Mouse (Mus musculus) neutrophil, adult 5-6 weeks (primary cell): ENCODE measurements at regions not wholly inside any gene's neighbourhood (a gene's known extent, or its start where the extent isn't known, plus 50 kb on each side); places are given as distances from the start of the nearest gene placed in this dataset.
A peak's percentile ranks its signal among the peaks of the same experiment; 100 is the strongest.
"Not testable (repeated sequence)": the region's sequence is repeated elsewhere in the genome, so short reads cannot be mapped to it uniquely, and the experiment has no call there.

Experiments used
- ATAC-seq: fragments of 151-379, 151-347 bp; 2 replicates; pipeline ENCODE4 v1.8.0; 2017; ENCODE audit warnings: mild to moderate bottlenecking, moderate TSS enrichment; ENCODE audit not compliant: insufficient number of reproducible peaks, poor library complexity, low FRiP score, severe bottlenecking; ENCODE audit errors: extremely low read depth

- ATAC-seq, result no peak
Measured at GRCm38 (mm10) chr4:143055371-143055770, 157.4 kb downstream of the Prdm2 start.

- ATAC-seq, result no peak
Measured at GRCm38 (mm10) chr4:143053029-143053428, 159.8 kb downstream of the Prdm2 start.

- no peak for ATAC-seq
Measured at GRCm38 (mm10) chr4:143051205-143051604, 161.6 kb downstream of the Prdm2 start.

GRCm38 (mm10) chr4:143045245-143045644 is 167.6 kb downstream of the Prdm2 start:
- no peak for ATAC-seq

GRCm38 (mm10) chr4:143042806-143043205 is 170.0 kb downstream of the Prdm2 start:
- no peak for ATAC-seq

GRCm38 (mm10) chr4:143038626-143039025 is 174.2 kb downstream of the Prdm2 start:
- no peak for ATAC-seq

- ATAC-seq, result no peak
Measured at GRCm38 (mm10) chr4:143036704-143037103, 176.1 kb downstream of the Prdm2 start.

GRCm38 (mm10) chr4:143035089-143035488 is 177.7 kb downstream of the Prdm2 start:
- ATAC-seq, result not testable (repeated sequence)

- not testable (repeated sequence) for ATAC-seq
Measured at GRCm38 (mm10) chr4:143034324-143034723, 178.5 kb downstream of the Prdm2 start.

GRCm38 (mm10) chr4:143029813-143030212 is 183.0 kb downstream of the Prdm2 start:
- not testable (repeated sequence) for ATAC-seq

- ATAC-seq, result peak; percentile 67; the same call in 1 of the 2 replicates
Measured at GRCm38 (mm10) chr4:143027292-143027691, 185.5 kb downstream of the Prdm2 start.

- no peak for ATAC-seq
Measured at GRCm38 (mm10) chr4:143021242-143021881, 191.4 kb downstream of the Prdm2 start.

- ATAC-seq, result no peak
Measured at GRCm38 (mm10) chr4:143020658-143021057, 192.1 kb downstream of the Prdm2 start.

GRCm38 (mm10) chr4:143012900-143013299 is 199.9 kb downstream of the Prdm2 start:
- no peak for ATAC-seq

- ATAC-seq, result no peak
Measured at GRCm38 (mm10) chr4:143001961-143002360, 210.8 kb downstream of the Prdm2 start.

- no peak for ATAC-seq
Measured at GRCm38 (mm10) chr4:143001486-143001885, 211.3 kb downstream of the Prdm2 start.

- no peak for ATAC-seq
Measured at GRCm38 (mm10) chr4:142996406-142996805, 216.4 kb downstream of the Prdm2 start.

- ATAC-seq, result no peak
Measured at GRCm38 (mm10) chr4:142991401-142991800, 221.4 kb downstream of the Prdm2 start.

- ATAC-seq, result no peak
Measured at GRCm38 (mm10) chr4:142989175-142989574, 223.6 kb downstream of the Prdm2 start.

GRCm38 (mm10) chr4:142983295-142983624 is 229.5 kb downstream of the Prdm2 start:
- ATAC-seq, result no peak

- no peak for ATAC-seq
Measured at GRCm38 (mm10) chr4:142982585-142983294, 230.1 kb downstream of the Prdm2 start.
